Mouse (Mus musculus) cortical plate, adult 2 months (tissue): Measurements from ENCODE around the gene Cbfa2t3.

ENCODE experiments used
- CTCF ChIP-seq: fragments of 200-500 bp; IDR thresholded peaks from 2 replicates; pipeline ENCODE4 v1.5.1; 2011; ENCODE audit warnings: mild to moderate bottlenecking, control low read depth, low read length; ENCODE audit not compliant: insufficient read depth; ENCODE audit errors: extremely low read depth
- POLR2A ChIP-seq: fragments of 200-500 bp; IDR thresholded peaks from 2 replicates; pipeline ENCODE4 v1.6.1; 2011; ENCODE audit warnings: mild to moderate bottlenecking, low read length, control low read depth; ENCODE audit not compliant: insufficient read depth; ENCODE audit errors: extremely low read depth

DNA sequence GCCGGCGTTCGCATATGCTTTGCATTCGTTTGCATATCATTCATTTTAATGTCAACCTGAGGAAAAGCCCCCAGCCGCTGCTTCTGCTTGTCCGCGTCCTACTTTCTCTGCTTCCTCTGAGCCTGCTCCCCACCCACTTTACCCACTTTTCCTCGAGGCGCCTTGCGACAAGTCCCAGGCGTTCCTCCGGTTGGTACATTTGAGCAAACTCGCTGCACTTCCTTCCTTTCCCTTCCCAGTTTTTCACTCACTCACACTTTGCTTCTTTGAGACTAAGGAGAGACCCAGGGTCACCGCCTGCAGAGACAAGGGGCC lies 20.1 kb downstream of the Cbfa2t3 start:
- TF ChIP-seq CTCF (no peak), POLR2A (no peak)
